Mouse (Mus musculus): Measurements from ENCODE around the gene Tepsin. TPM values are rescaled to one million over a fixed set of nuclear protein-coding genes. Genes with fewer than 3 reads are reported as not detected.

The Tepsin gene
- polyA plus RNA-seq, 1 experiment from 2014 or later: 17.7 TPM

- H3K4me3 ChIP-seq (replicated peaks): no peak overlapping the region
- no peaks in the 10 kb centered on the region for H3K36me3 ChIP-seq
- WGBS: 58% methylated on average over 7 of the region's 7 CpGs
- H3K9ac ChIP-seq: no peak overlapping the region
- H3K4me1 ChIP-seq: peaks cover 18% of the 10 kb centered on the region; the same call in 1 of the 2 replicates
- no peak for ATAC-seq (ENCODE audit: insufficient read depth, low FRiP score, low read depth)
- H3K27me3 ChIP-seq (replicated peaks): peaks cover 16% of the 10 kb centered on the region
- H3K9me3 ChIP-seq: no peaks in the 10 kb centered on the region
- H3K27ac ChIP-seq: peak overlapping the region; percentile 28; the same call in 1 of the 2 replicates
- no peak overlapping the region for H3K4me2 ChIP-seq
Observed at GRCm38 (mm10) chr11:120042141-120042838, 56.2 kb downstream of the Tepsin start.

- peak; percentile 16; the same call in 1 of the 2 replicates for ATAC-seq (ENCODE audit: insufficient read depth, low FRiP score, low read depth)
- 59% methylated on average over 13 of the region's 13 CpGs for WGBS
- peaks cover 11% of the 10 kb centered on the region for H3K27me3 ChIP-seq (replicated peaks)
- H3K27ac ChIP-seq: peak overlapping the region; percentile 28; the same call in 1 of the 2 replicates
- no peak overlapping the region; the same call in 1 of the 2 replicates for H3K4me2 ChIP-seq
- peaks cover 12% of the 10 kb centered on the region; the same call in 1 of the 2 replicates for H3K4me1 ChIP-seq
- no peaks in the 10 kb centered on the region for H3K36me3 ChIP-seq
- no peak overlapping the region for H3K9ac ChIP-seq
- no peaks in the 10 kb centered on the region for H3K9me3 ChIP-seq
- no peak overlapping the region for H3K4me3 ChIP-seq (replicated peaks)
Observed at GRCm38 (mm10) chr11:120041191-120042123, 57.1 kb downstream of the Tepsin start.

Small RNA genes lying within 50 kb of the gene (microRNA-seq; reads per million reads assigned to microRNA genes)
- gene Gm25948: not detected

Other genes with a start within 250 kb of the Tepsin start
- 79.4 and 86.0 TPM in 2 replicates for gene Chmp6, start 185.3 kb downstream of the Tepsin start, polyA plus RNA-seq (2015; fragmentation: Nextera tagmentation; extraction: Ambion mirVana)
- 24.8 and 30.9 TPM in 2 replicates for gene Baiap2, start 156.0 kb downstream of the Tepsin start, polyA plus RNA-seq (2015; fragmentation: Nextera tagmentation; extraction: Ambion mirVana)
- gene Aatk, start 51.6 kb downstream of the Tepsin start, polyA plus RNA-seq (2015; fragmentation: Nextera tagmentation; extraction: Ambion mirVana): 3.8 and 4.5 TPM in 2 replicates
- 21.6 and 25.1 TPM in 2 replicates for gene Cep131, start 11.9 kb downstream of the Tepsin start, polyA plus RNA-seq (2015; fragmentation: Nextera tagmentation; extraction: Ambion mirVana)
- gene Ndufaf8, start 197 bp upstream of the Tepsin start, polyA plus RNA-seq (2015; fragmentation: Nextera tagmentation; extraction: Ambion mirVana): 81.5 and 83.1 TPM in 2 replicates
- 87.2 and 93.5 TPM in 2 replicates for gene Slc38a10, start 52.6 kb upstream of the Tepsin start, polyA plus RNA-seq (2015; fragmentation: Nextera tagmentation; extraction: Ambion mirVana)
- 7.2 and 7.9 TPM in 2 replicates for gene Bahcc1, start 134.2 kb upstream of the Tepsin start, polyA plus RNA-seq (2015; fragmentation: Nextera tagmentation; extraction: Ambion mirVana)
- gene Actg1, start 249.8 kb upstream of the Tepsin start, polyA plus RNA-seq (2015; fragmentation: Nextera tagmentation; extraction: Ambion mirVana): 2,501 and 2,557 TPM in 2 replicates

Data from stomach, embryonic 15.5 days (tissue).